Mouse (Mus musculus): ENCODE data around the gene Nipa1.

DNA sequence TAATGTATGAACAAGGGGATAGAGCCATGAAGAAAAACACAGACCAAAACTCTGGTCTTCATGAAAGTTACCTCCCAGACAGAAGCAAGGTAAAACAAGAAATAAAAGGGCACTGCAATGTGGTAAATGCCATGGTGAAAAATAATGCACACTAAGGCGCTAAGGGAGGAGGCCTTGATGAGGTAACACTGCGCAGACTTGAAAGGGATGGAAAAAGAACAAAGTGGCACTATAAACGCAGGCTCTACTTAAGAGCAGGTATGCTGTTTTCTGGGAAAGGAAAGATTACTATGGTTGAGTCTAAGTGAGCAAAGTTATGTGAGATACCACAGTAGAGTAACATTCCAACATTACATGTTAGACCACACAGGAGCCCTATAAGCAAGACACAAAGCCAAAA lies 60.0 kb downstream of the Nipa1 start:
- TF ChIP-seq EP300 (IDR thresholded peaks at IDR 0.05; ENCODE audit: insufficient read depth, low read depth, low read length) (no peak), POLR2A (IDR thresholded peaks at IDR 0.05; ENCODE audit: insufficient read depth, low read length) (no peak)

Data from ES-Bruce4 (cell line).